Mouse (Mus musculus) embryo, embryonic 10 days (tissue): Measurements from ENCODE around the gene Eda2r.

ENCODE experiments used
- DNase-seq: peaks from one replicate; pipeline ENCODE4 v3.0.0-alpha.2; 2015; ENCODE audit warnings: low spot score

Gene Eda2r

DNA sequence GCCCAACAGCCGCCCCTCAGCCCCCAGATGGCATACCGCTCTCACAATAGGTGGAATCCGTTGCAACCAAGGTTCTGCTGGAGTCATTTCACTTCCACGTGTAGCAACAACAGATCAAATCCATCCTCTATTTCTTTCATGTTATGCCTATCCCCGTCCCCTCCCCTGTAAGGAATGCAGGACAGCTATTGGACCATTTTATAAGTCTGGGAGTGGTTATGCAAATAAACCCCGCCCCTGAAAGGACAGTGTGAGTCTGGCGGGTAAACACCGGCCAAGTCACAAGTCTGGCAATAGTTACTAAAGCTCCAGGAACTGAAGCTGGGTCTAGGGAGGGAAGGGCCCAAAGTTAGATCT is at the start of gene Eda2r:
Eda2r (minus strand) TSS at position 152 of the 357 bp plus-strand sequence.
- peak; percentile 76 for DNase-seq

DNA sequence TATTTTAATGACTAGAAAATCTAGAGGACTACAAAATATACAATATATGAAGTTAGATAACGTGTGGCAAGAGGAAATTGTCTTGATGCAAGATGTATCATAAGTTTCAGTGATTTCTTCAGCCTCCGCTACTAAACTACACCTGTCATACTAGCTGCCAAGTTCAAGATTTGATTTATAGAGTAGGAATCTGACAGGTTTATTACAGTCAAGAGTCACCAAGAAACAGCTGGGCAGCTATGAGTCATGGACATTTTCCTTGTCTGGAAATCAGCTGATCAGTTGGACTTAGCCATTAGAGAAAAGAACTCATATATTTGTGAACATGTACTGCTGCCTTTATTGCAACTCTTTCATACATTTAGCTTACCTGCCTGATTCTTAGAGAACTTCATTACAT is 20.9 kb upstream of the Eda2r start:
- no peak for DNase-seq

DNA sequence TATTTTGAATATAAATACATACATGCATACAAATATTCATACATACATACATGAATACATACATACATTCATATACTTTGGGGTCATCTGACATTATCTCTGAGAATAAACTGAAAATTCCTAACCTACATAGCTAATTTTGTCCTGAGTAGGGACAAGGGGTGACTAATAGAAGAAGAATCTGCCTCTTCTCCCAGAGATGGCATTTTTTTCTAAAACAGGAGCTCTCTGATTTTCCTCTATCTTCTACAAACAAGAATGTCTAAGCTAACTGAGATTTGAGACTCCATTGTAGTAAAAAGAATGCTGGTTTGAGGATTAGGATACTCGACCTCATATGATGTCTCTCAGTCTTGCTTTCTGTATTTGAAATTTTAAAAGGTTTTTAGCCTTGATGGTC is 1.1 kb upstream of the Eda2r start:
- no peak for DNase-seq

DNA sequence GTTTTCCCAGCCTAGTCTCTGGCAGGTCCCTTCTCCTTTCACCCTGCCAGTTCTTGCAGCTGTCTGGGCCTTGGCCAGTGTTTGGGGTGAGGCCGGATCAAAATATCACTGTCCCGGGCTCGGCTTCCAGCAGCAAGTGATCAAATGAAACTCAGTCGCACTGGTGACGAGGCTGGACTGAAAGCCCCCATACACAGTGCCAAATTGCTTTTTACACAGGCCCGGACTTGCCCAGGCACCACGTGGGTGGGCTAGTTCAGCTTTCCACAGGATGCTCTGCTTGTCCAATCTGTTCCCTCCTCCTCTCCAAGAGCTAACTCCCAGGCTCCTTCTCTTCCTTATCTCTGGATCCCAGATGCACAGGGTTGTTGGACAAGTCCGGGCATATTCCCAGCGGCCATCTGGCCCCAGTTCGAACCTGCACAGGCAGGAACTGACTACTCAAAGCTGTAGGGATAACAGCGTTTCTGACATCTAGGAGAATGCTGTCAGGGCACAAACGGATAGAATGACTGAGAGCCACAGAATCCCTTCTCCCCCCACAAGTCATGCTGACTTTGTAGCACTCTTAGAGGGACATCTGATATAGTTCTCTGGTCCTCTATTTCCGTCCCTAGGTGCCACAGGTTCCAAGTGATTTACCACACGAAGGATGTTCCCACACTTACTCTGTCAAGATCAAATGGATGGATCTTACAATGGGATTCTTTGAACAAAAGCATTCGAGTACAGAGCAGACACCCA is 523 bp downstream of the Eda2r start:
- peak; percentile 24 for DNase-seq

DNA sequence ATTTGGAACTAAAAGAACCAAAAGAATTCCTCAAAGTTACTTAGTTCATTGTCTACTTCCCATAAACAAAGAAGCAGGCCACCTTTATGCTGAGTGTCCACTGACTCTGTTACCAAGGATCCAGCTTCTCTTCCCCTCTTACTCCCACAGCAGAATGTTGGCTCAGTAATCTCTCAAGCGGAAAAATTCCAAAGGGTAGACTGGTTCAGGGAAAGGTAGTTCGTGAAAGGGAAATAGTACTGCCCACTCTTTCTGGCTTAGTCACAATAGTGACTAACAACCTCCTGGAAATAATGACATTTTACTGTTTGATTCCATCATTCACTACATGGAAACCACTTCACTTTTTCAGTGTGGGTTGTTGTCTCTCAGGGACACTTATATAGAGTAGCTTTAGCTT is 4.2 kb downstream of the Eda2r start:
- no peak for DNase-seq

DNA sequence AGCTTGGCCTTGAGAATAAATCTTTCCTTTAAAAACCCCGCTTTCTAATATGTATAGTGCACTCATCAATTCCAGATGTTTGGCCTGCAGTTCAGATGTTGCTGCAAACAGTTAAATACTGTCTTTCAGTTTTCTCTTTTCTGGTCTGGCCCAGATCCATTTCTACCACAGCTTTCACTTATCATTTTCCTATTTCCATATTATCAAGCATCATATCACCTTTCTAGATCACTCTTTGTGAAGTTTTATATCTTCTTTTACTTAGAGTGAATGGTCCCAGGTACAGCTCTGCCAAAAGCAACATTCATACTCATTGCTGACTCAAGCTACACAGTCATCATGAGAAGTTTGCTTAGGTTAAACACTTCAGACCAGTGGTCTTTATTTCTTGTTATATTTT is 7.8 kb downstream of the Eda2r start:
- DNase-seq, result no peak

DNA sequence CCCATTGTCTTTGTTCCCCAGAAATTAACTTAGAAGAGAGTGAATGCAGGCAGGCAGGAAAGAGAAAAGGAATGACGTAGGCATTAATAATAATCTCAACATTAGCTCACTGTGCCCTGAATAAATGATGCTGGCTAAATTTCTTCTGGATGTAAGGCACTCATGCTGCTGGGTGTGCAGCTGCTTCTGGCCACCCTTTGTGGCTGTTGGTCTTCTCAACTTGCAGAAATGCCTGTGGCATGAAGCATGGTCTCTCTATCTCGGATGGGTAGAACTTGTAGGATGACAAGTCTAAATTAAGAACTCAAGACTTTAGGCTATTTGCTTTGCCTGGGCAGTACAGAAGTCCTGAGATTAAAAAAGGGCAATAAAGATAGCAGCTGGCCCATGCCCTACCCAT is 8.3 kb downstream of the Eda2r start:
- DNase-seq, result no peak

DNA sequence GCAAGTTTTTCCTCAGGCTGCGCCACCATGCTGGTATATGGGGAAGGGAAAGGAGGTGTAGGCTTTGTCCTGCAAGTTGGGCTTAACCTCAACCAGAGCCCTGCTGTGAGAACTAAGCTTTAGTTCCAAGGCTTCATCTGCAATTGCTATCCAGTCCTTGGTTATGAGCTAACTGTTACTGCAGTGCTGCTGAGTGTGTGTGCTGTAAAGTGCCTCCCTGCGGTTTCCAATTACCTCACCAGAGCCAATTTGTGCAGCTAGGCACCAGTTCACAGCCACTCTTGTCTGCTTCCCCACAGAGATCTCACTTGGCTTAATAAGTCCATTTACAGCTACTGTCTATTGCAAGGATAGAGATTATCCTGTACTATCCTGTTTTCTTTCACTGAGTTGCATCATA is 16.1 kb downstream of the Eda2r start:
- peak; percentile 3 for DNase-seq

DNA sequence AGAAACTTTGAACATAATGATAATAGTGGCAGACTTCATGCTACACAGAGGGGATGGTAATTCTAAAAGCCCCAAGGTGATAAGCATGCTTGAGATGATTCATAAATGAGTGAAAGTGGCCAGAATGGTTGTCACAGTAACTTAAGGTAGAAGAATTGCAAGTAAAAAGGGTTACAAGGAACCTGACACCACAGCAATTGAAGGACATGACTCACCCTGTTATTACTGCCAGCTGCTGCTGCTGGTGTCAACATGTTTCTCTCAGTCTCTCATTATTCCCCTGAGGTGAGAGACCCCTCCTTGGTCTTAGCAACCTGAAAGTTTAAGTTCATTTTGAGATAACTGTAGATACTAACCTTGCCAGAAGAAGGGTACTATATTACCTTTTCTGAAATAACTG is 49.1 kb downstream of the Eda2r start:
- peak; percentile 4 for DNase-seq
